Mouse (Mus musculus) v-Abl transformed pro-B cells (cell line): ENCODE measurements around the gene B230217C12Rik.

Experiments used
- in situ Hi-C, 2 experiments: fragments of 400-800 bp; cut with MboI; formaldehyde crosslinking; loops; one replicate each; pipeline ENCODE4 v1.15.1; 2025; ENCODE audit not compliant: unreplicated experiment in 2 of 2

The B230217C12Rik gene

DNA sequence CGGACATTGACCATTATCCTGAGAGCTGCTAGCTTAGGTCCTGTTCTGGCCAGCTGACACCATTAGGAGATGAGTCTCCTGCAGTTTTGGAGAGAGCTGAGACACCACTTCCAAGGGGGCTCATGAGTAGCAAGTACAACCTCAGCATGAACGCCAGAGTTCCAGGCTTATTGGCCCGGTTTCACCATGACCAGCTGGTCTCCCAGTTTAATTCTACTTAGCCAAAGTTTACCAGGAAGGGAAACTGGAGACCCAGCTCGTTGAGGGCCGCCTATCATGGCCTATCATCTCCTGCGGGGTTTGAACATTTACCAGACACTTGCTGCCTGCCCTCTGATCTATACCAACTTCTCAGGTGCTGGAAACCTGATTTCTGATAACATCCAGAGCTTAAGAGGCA, 33.0 kb upstream of the B230217C12Rik start:
- in situ Hi-C loops, result no loop called here

GRCm38 (mm10) chr11:97808093-97808492, 32.5 kb upstream of the B230217C12Rik start:
- in situ Hi-C loops, result no loop called here

- in situ Hi-C loops, result no loop called here
These were observed 31.9 kb upstream of the B230217C12Rik start for GRCm38 (mm10) chr11:97808621-97809234.

DNA sequence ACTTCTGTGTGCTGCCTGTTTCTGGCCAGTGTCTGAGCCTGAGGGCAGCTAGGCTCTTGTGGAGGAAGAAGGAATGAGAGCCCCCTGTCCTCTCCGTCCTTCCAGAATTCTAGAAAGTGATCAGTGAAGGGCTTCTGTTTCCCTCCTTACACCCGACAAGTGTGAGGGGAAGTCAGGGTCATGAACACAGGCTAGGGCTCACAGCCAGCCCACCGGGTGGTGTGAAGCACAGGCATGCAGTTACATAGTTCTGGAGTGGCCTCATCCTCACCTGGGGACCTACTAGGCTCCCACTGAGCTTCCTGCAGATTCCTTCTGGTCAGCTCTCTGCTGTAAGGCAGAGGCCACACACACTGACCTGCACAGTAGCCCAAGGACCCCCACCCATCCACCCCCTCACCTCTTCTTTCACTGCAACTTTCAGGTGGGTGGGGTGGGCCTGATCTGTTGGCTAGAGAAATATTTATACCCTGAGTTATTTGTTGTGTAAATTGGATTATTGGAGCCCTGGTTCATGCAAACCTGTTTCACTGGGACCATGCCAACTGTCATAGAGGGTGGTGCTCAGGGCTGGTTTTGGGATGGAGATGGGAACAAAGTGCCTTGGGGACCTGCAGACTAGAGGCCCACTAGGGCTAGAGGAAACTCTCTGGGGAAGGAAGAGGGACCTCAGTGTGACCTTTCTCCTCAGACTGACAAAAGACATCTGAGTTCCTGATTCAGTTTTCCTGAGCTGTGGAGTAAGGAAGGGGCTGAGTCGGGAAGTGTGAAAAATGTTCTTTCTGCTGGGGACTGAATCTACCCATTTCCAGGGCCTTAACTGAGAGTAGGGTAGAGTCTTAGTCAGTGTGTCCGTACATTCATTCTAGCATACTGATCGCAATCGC, 31.1 kb upstream of the B230217C12Rik start:
- in situ Hi-C loops, result no loop called here

GRCm38 (mm10) chr11:97810356-97810755, 30.2 kb upstream of the B230217C12Rik start:
- in situ Hi-C loops, result no loop called here

DNA sequence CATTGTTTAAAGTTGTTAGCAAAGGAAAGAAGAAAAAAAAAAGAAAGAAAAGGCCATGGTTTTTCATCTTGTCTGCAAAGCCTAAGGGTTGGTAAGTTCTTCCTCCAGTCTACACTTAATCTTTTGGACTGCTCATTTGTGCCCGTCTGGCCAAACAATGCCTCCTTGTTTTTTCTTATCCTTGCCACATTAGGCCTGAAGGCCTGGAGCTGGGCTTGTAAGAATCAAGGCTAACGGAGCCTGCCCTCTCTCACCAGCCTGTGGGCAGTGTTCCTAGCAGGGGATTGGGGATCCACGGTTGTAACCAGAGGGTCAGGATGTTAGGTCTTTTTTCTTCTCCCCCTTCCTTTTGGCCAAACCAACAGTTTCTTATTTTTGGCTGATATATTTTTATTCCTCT, 29.6 kb upstream of the B230217C12Rik start:
- in situ Hi-C loops, result no loop called here

GRCm38 (mm10) chr11:97811569-97812362, 28.8 kb upstream of the B230217C12Rik start:
- in situ Hi-C loops, result no loop called here

DNA sequence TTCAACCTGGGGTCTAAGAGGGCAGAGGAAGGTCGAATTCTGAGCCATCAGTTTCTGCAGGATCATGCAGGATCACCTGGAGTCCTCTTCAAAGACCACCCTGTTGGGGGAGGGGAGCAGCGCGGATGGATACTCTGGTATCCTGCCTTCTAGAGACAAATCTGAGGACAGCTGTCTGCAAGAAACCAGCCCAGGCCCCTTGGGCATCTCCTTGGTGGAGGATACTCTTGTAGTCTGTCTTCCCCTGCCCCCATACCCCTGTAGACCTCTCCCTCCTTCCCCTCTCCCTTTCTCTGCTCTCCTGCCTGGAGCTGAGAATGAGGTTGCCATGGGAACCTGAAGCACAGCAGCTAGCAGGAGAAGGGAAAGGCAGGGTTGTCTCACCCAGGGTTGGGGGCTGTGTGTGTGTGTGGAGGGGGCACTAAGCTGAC, 28.1 kb upstream of the B230217C12Rik start:
- in situ Hi-C loops, result no loop called here

DNA sequence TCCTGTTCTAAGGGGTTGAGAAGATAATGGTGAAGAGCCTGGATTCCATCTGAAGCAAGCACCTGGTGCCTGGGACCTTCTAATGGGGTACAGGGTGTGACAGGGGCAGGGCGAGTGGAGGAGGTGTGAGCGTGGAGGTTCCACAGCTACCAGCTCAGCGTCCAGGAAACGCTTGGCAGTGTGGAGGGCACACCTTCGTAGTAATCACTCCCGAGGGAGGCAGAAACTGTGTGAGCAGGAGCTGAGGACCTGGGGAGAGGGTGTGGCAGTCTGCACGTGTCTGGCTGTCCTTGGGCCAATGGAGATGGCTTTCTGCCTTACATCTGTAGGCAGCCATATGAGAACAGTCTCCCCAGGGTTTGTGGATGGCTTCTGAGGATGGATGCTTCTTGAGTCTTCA, 27.5 kb upstream of the B230217C12Rik start:
- in situ Hi-C loops, result no loop called here

DNA sequence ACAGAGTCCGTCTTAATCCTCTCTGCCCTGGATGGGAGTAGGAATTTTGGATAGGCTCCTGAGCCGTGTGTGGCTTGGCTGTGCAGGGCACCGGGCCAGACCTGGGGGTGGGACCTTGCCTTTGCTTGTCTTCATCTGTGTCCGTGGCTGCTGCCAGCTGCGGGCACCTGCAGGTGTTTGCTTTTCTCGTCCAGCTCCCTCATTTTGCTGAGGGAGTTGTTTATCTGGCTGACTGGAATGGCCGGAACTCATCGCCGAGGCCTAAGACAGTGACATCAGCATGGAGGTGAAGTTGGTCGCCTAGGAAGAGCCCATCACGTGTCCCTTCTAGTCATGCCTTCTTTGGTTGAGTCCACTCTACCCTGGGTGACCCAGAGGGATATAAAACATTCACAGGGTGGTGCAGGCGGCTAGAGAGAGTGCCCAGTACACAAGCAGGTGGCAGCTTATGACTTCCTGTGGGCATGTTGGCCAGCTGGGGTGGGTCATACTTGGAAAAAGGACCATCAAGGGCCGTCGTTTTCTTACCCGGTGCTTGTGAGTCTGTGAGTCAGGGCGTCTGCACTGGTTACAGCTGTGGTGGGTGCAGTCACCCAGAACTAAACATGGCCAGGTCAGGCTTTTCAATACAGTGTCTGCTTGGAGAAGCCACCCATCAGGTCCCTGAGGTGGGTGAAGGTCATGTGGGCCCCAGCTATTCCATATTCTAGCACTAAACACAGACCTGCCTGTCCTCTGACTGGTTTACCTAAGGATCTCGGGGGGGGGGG, 26.6 kb upstream of the B230217C12Rik start:
- in situ Hi-C loops, result no loop called here

GRCm38 (mm10) chr11:97815736-97816135, 24.8 kb upstream of the B230217C12Rik start:
- in situ Hi-C loops, result no loop called here

GRCm38 (mm10) chr11:97816176-97816575, 24.4 kb upstream of the B230217C12Rik start:
- in situ Hi-C loops, result no loop called here

GRCm38 (mm10) chr11:97816916-97817315, 23.7 kb upstream of the B230217C12Rik start:
- in situ Hi-C loops, result no loop called here

- in situ Hi-C loops, result no loop called here
These were observed 23.2 kb upstream of the B230217C12Rik start for GRCm38 (mm10) chr11:97817379-97817778.

DNA sequence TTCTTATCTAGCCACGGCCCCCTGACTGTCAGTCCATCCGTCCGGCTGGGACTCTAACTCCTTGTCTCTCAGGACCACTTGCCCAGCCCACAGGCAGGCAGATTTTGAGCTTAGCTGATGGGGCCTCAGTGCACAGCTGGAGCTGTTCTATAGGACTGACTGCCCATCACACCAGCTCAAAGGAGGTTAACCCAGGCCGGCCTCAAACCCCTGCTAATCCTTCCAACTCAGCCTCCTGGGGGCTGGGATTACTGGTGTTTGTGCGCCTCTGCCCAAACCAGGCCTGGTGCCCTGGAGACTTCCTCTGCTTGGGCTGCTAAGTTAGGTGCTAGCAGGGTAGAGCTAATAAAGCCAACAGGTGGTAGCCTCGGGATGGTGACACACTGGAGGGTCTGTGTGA, 22.6 kb upstream of the B230217C12Rik start:
- in situ Hi-C loops, result no loop called here

DNA sequence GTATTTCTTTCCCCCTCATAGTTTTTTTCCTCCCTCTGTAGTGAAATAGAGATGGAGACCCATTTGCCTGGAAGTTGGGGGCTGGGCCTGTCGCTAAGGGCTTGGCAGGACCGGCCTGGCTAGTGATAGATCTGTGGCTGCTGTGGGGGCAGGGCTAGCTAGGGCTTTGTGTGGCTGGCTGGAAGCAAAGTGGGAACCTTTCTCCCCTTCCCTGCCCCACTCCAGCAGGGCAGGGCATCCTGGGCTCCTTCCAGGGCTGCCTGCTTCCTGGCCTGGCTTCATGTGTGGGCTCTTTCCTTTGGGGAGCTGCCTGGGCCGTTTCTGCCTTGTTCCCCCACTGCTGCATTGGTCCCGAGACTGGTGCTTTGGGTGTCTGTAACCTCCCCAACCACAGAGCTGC, 22.0 kb upstream of the B230217C12Rik start:
- in situ Hi-C loops, result no loop called here

DNA sequence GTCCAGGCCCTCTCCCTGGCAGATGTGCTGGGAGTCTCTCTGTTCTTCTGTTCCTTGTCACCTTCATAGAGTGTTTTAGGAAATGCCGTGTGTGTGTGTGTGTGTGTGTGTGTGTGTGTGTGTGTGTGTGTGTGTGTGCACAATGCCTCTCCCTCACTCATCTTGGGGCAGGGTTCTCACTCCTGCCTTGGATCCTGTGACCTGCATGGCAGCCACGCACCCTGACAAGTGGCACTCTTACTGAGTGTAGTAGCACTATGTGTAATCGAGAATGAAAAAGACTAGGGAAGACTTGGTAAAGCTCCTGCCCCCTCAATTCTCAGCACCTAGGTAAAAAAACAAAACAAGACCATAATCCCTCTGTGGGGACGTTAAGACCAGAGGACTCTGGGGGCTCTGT, 21.5 kb upstream of the B230217C12Rik start:
- in situ Hi-C loops, result no loop called here

- in situ Hi-C loops, result no loop called here
These were observed 20.7 kb upstream of the B230217C12Rik start for GRCm38 (mm10) chr11:97819923-97820322.

GRCm38 (mm10) chr11:97820840-97821239, 19.7 kb upstream of the B230217C12Rik start:
- in situ Hi-C loops, result no loop called here

DNA sequence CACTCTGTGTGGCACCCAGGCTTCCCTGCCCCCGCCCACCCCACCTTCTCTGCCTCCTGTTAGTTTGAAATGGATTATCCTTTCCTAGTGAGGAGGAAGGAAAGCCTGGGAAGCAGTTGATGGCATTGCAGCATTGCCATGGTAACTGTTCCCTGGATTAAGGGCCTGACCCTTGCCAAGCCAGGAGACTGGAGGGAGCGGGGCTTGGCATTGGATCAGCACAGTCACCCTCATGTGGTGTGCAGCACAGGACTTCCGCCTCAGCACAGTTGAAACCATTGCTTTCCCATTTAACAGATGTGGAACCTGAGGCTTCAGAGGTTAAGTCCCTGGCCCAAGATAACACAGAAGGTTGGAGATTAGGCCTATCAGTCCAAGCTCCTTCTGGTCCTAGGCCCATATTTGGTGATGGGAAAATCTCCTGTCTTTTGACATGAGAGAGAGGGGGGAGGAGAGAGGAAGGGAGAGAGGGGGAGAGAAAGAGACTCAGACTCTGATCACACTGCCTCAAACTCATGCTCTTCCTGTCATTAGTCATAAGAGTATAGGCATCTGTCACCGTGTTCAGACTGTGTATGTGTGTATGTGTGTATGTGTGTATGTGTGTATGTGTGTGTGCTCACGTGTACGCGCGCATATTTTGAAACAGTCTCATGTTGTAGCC, 19.0 kb upstream of the B230217C12Rik start:
- in situ Hi-C loops, result no loop called here
